Mouse (Mus musculus) lung, embryonic 15.5 days (tissue): ENCODE measurements around the gene Shtn1. TPM values are rescaled to one million over a fixed set of nuclear protein-coding genes. Genes with fewer than 3 reads are reported as not detected.

ENCODE experiments used
- ATAC-seq: fragments of 200-750 bp; cut with Nextera tagmentation; 2 replicates; pipeline ENCODE4 v1.8.0; 2017; ENCODE audit warnings: moderate number of reproducible peaks, borderline replicate concordance; ENCODE audit not compliant: low FRiP score, low TSS enrichment; ENCODE audit errors: extremely low read depth
- H3K27ac ChIP-seq: fragments of 300-500 bp; sonication (generic); 2 replicates; pipeline ENCODE4 v1.5.1; 2015; ENCODE audit warnings: moderate library complexity, mild to moderate bottlenecking, inconsistent platforms
- H3K27me3 ChIP-seq: fragments of 300-500 bp; sonication (generic); 2 replicates; pipeline ENCODE4 v1.6.1; 2015; ENCODE audit warnings: inconsistent platforms
- H3K36me3 ChIP-seq: fragments of 300-500 bp; sonication (generic); 2 replicates; pipeline ENCODE4 v1.6.1; 2015; ENCODE audit warnings: inconsistent platforms
- H3K4me1 ChIP-seq: fragments of 300-500 bp; sonication (generic); 2 replicates; pipeline ENCODE4 v1.6.1; 2015; ENCODE audit warnings: inconsistent platforms
- H3K4me2 ChIP-seq: fragments of 300-500 bp; sonication (generic); 2 replicates; pipeline ENCODE4 v1.6.1; 2015; ENCODE audit warnings: inconsistent platforms, mild to moderate bottlenecking, moderate library complexity
- H3K4me3 ChIP-seq: fragments of 300-500 bp; sonication (generic); 2 replicates; pipeline ENCODE4 v1.5.1; 2015; ENCODE audit warnings: mild to moderate bottlenecking, inconsistent platforms
- H3K9ac ChIP-seq: fragments of 300-500 bp; sonication (generic); 2 replicates; pipeline ENCODE4 v1.6.1; 2015; ENCODE audit warnings: inconsistent platforms
- H3K9me3 ChIP-seq: fragments of 300-500 bp; sonication (generic); 2 replicates; pipeline ENCODE4 v1.6.1; 2016; ENCODE audit warnings: inconsistent platforms
- WGBS: fragments of 180-500 bp; shearing (Covaris S2); methylation state at CpG from one replicate; pipeline ENCODE4 v1.1.7; 2015; 5-methylcytosine and 5-hydroxymethylcytosine counted together
- polyA plus RNA-seq: library from polyadenylated mRNA; unstranded; fragments of >200 nt; fragmentation: Nextera tagmentation; extraction: Ambion mirVana; gene quantifications from 2 replicates; pipeline ENCODE4 v1.2.1, GENCODE M21; 2015

The Shtn1 gene
- polyA plus RNA-seq = 5.4 and 5.8 TPM in 2 replicates

DNA sequence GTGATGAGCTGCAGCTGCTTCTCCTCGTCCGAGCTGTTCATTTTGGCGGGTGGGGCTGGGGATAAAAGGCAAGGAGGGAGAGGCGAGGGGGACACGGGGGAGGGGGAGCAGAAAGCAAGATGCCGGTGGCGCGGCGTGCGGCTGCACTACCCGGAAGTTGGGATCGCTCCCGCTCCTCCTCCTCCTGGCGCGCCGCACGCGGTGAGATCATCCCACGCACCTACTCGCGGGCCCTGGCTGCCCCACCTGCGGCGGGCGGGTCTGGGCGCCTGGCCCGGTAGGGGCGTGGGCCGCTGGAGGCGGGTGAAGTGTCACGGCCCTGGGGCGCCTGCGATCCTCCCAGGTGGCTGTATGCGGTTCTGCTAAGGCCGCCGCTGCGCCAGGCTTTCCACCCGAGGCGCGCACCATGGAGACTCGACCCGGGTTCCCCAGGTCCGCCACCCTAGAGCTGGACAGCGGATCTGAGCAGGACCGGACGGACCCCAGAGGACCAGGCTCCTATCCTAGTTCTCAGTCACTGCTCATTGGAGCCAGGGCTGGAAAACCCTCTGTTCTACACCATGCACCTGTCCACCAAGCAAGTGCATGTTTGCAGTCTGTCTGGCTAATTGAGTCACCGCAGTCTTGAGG lies at the start of gene Shtn1:
Shtn1 (minus strand) TSS at position 629 of the 630 bp plus-strand sequence.
- H3K27me3 ChIP-seq = peaks cover 38% of the 10 kb centered on the region
- WGBS = under 1% methylated on average over 38 of the region's 46 CpGs
- peaks cover 7% of the 10 kb centered on the region; the same call in 1 of the 2 replicates for H3K4me1 ChIP-seq
- H3K9ac ChIP-seq = peak within 1 kb of the TSS; percentile 42
- peak; percentile 76 for ATAC-seq
- peak within 1 kb of the TSS; percentile 55 for H3K4me3 ChIP-seq
- no peaks in the 10 kb centered on the region for H3K36me3 ChIP-seq
- peak within 1 kb of the TSS; percentile 89 for H3K4me2 ChIP-seq
- H3K27ac ChIP-seq = no peak within 1 kb of the TSS
- H3K9me3 ChIP-seq = no peaks in the 10 kb centered on the region

DNA sequence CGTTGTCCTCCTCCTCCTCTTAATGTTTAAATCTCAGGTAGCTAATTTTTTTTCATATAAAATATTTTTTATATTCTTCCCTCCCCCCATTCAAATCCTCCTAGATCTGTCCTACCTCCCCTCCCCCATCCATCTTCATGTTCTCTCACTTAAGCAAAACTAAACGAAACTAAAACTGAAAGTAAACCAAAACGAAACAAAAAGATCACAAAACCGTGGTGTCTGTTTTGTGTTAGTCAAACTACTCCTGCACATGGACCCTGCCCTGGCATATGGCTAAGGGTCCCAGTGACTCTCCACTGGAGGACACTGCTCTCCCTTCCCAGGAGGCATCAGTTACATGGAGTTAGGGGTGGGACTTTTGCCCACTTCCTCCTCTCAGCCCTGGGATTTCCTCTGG lies 38.3 kb upstream of the Shtn1 start:
- no peak overlapping the region for H3K4me3 ChIP-seq
- no peak overlapping the region for H3K4me2 ChIP-seq
- no peak for ATAC-seq
- WGBS = 47% methylated on average over 4 of the region's 4 CpGs
- no peaks in the 10 kb centered on the region for H3K36me3 ChIP-seq
- H3K27me3 ChIP-seq = no peaks in the 10 kb centered on the region
- H3K9me3 ChIP-seq = no peaks in the 10 kb centered on the region
- H3K27ac ChIP-seq = no peak overlapping the region
- no peak overlapping the region for H3K9ac ChIP-seq
- no peaks in the 10 kb centered on the region for H3K4me1 ChIP-seq

DNA sequence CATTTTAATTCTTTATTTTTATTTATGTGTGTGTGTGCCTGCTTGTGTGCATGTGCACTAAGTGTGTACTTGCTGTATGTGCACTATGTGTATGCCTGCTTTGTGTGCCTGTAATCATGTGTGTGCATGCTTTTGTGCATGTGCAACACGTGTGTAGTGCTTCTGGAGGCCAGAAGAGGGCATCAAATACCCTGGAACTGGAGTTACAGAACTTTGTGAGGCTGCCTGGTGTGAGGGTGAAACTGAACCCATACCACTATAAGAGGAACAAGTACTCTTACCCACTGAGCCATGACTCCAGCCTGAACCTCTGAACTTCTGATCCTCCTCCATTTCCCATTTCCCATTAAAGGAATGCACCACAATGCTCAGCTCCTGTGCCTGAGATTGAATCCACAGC lies 34.0 kb upstream of the Shtn1 start:
- Histone ChIP-seq H3K9ac (no peak overlapping the region), H3K4me3 (no peak overlapping the region), H3K9me3 (no peaks in the 10 kb centered on the region), H3K4me1 (no peaks in the 10 kb centered on the region), H3K27me3 (no peaks in the 10 kb centered on the region), H3K27ac (no peak overlapping the region), H3K4me2 (no peak overlapping the region), H3K36me3 (no peaks in the 10 kb centered on the region)
- 39% methylated on average over 1 of the region's 1 CpGs for WGBS
- ATAC-seq = no peak

DNA sequence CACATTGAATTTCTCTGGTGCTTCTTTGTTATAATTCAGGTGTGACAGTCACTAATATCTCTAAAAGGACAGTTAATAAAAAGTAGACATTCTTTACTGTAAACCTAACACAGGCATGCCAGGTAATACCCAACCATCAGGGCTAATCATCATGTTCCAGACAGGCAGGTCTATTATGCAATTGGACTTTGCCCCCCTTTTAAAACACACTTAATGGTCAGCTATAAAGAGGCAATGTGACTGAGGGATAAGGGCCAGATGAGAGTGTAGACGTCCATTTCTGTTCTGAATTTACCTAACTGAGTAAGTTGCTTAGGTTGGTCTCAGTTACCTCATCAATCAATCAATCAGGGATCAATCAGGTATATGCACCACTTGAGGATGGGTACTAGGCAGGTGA lies 22.4 kb upstream of the Shtn1 start:
- no peak overlapping the region for H3K9ac ChIP-seq
- no peak overlapping the region for H3K4me2 ChIP-seq
- WGBS = 52% methylated on average over 1 of the region's 1 CpGs
- H3K9me3 ChIP-seq = no peaks in the 10 kb centered on the region
- H3K27me3 ChIP-seq = no peaks in the 10 kb centered on the region
- ATAC-seq = no peak
- no peaks in the 10 kb centered on the region for H3K4me1 ChIP-seq
- H3K27ac ChIP-seq = no peak overlapping the region
- no peaks in the 10 kb centered on the region for H3K36me3 ChIP-seq
- H3K4me3 ChIP-seq = no peak overlapping the region

DNA sequence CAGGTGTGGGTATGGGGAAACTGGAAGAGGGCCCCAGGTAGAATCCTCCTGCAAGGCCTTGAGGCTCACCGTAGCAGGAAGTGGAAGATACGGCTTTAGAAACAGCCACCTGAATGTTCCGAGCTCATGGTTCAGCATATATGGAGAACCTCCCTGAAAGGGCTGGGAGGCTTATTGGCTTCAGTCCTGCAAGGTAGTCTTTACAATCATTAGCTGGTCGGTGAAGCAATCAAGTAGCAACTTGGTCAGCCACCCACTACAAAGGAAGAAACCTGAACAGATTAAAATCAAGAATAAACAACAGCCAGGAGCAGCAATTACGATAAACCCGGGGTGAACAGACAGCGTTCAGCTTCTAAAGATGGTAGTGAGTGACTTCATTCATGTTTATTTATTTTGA lies 16.4 kb upstream of the Shtn1 start:
- H3K4me1 ChIP-seq = no peaks in the 10 kb centered on the region
- no peak overlapping the region for H3K4me2 ChIP-seq
- H3K4me3 ChIP-seq = no peak overlapping the region
- H3K27ac ChIP-seq = no peak overlapping the region
- H3K9ac ChIP-seq = no peak overlapping the region
- no peak for ATAC-seq
- no peaks in the 10 kb centered on the region for H3K36me3 ChIP-seq
- 65% methylated on average over 7 of the region's 7 CpGs for WGBS
- H3K9me3 ChIP-seq = no peaks in the 10 kb centered on the region
- no peaks in the 10 kb centered on the region for H3K27me3 ChIP-seq

DNA sequence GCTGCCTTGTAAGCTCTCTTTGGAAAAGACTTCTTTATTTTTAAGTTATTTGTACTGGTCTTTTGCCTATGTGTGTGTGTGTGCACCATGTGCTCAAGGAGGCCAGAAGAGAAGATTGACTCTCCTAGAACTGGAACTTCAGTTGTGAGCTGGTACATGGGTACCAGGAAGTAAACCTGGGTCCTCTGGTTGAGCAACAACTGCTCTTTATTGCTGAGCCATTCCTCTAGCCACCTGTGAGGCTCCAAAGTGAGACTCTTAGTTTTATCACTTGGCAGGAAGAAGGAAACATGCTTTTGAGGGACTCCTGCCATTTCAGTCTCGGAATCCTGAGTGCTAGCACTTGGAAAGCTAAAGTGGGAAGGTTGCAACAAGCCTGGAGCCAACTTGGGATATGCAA lies 14.4 kb upstream of the Shtn1 start:
- Histone ChIP-seq H3K4me3 (no peak overlapping the region), H3K4me1 (no peaks in the 10 kb centered on the region), H3K9ac (no peak overlapping the region), H3K27me3 (no peaks in the 10 kb centered on the region), H3K36me3 (no peaks in the 10 kb centered on the region), H3K9me3 (no peaks in the 10 kb centered on the region), H3K27ac (no peak overlapping the region), H3K4me2 (no peak overlapping the region)
- ATAC-seq = no peak
- 52% methylated on average over 1 of the region's 1 CpGs for WGBS

DNA sequence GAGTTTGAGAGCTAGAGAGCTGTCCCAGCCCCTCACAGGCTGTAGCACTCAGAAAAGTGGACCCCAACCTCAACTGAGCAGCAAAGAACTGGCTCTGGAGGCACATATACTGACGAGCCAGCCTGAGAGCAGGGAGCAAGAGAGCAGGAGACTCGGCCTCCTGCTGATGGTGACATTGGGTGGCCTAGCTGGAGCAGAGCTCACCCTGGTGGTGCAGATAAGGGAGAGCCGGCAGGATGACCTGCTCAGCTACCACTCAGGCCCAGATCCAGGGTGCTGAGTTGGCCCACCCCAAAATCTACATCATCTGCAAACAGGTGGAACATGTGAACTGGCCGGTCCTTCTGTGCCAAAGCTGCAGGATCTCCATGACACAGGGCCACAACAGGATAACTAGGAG lies 8.4 kb upstream of the Shtn1 start:
- Histone ChIP-seq H3K9ac (no peak overlapping the region), H3K27me3 (no peaks in the 10 kb centered on the region), H3K36me3 (no peaks in the 10 kb centered on the region), H3K4me2 (no peak overlapping the region), H3K27ac (no peak overlapping the region), H3K9me3 (no peaks in the 10 kb centered on the region), H3K4me3 (no peak overlapping the region), H3K4me1 (no peaks in the 10 kb centered on the region)
- 28% methylated on average over 4 of the region's 4 CpGs for WGBS
- no peak for ATAC-seq

DNA sequence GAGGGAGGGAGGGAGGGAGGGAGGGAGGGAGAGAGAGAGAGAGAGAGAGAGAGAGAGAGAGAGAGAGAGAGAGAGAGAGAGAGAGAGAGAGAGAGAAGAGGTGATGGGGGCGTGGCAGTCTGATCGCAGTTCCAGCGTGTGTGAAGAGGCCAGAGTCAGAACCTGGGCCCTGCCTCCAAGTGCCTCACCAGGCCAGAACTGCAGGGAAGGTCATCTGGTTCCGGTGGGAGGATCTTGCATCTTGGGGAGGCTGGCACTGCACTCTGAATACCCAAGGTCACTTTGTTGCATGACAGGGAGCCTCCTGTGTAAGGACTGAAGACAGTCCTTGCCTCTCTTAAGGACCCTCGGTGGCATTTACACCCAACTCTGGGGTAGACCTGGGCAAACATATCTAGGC lies 231 bp upstream of the Shtn1 start:
- Histone ChIP-seq H3K9ac (no peak overlapping the region), H3K27me3 (peaks cover 38% of the 10 kb centered on the region), H3K27ac (no peak overlapping the region), H3K9me3 (no peaks in the 10 kb centered on the region), H3K4me2 (peak overlapping the region; percentile 89), H3K4me1 (peaks cover 7% of the 10 kb centered on the region; the same call in 1 of the 2 replicates), H3K4me3 (no peak overlapping the region), H3K36me3 (no peaks in the 10 kb centered on the region)
- ATAC-seq = no peak
- 11% methylated on average over 5 of the region's 5 CpGs for WGBS

DNA sequence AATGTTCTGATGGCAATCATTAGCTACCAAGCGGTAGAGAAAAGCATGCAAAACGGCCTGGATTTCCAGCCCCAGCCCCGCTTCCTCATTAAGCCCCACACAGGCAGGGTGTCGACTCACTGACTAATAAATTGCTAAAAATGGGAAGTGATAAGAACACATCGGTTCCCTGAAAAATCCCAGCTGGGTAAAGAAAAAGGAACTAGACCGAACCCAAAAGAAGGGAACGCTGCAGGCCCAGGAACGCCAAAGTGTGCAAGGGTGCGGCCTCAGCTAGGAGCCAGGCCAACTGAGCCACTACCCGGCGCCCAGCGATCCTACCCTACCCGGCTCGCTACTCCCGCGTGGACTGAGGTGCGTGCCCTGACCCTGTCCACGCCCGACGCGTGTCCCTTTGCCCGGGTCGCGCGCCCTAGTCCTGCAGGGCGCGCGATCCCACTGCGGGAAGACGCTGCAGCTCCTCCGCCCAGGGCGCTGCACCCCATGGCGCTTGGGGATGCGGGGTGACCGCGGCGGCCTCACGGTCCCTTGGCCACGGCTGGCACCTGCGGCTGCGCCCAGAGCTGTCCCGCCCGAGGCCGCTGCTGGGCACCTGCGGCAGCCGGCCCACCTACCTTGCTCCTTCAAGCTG lies 944 bp downstream of the Shtn1 start:
- 4% methylated on average over 46 of the region's 46 CpGs for WGBS
- Histone ChIP-seq H3K4me1 (peaks cover 7% of the 10 kb centered on the region; the same call in 1 of the 2 replicates), H3K9ac (peak overlapping the region; percentile 42), H3K27me3 (peaks cover 38% of the 10 kb centered on the region), H3K4me2 (peak overlapping the region; percentile 89), H3K27ac (no peak overlapping the region), H3K36me3 (no peaks in the 10 kb centered on the region), H3K9me3 (no peaks in the 10 kb centered on the region), H3K4me3 (peak overlapping the region; percentile 55)
- ATAC-seq = peak; percentile 75; the same call in 1 of the 2 replicates

DNA sequence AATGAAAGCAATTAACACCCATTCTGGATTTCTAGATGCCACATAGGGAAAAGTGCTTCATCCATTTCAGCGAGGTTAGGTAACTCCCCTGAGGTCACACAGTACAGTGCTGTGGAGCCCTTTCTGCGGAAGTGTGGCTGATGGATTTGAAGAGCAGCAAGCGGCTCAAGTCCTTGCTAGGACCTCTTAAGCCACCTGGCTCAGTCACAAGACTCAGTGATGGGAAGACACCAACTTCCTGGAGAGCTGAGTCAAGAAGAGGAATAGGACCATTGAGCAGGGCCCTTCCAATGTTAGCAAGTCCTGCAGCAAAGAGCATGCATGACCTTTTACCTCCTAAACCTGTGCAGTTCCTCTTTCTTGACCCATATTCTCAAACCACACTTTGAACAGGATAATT lies 1.5 kb downstream of the Shtn1 start:
- no peak for ATAC-seq
- WGBS = 58% methylated on average over 3 of the region's 3 CpGs
- Histone ChIP-seq H3K4me1 (peaks cover 7% of the 10 kb centered on the region; the same call in 1 of the 2 replicates), H3K9ac (no peak overlapping the region), H3K4me3 (peak overlapping the region; percentile 55; the same call in 1 of the 2 replicates), H3K36me3 (no peaks in the 10 kb centered on the region), H3K27ac (no peak overlapping the region), H3K4me2 (peak overlapping the region; percentile 89), H3K9me3 (no peaks in the 10 kb centered on the region), H3K27me3 (peaks cover 38% of the 10 kb centered on the region)

DNA sequence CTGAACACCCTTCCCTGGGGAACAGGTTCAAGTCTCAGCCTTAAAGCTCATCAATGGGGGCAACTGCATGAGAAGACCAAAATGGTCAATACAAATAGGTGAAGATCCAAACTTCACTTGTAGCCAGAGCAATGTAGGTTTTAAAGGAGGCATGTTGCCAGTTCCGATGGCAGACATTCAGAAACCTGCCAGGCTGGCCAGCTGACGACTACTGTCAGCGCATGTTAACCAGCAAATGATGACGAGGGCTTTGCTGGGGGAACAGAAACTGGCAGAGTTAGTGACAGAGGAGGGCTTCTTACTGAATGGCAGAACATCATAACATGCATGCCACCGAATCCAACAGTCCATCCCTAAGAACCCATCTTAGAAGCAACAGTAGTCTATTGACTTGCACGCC lies 2.9 kb downstream of the Shtn1 start:
- Histone ChIP-seq H3K36me3 (no peaks in the 10 kb centered on the region), H3K27ac (no peak overlapping the region), H3K9ac (no peak overlapping the region), H3K4me3 (no peak overlapping the region), H3K9me3 (no peaks in the 10 kb centered on the region), H3K4me1 (peaks cover 7% of the 10 kb centered on the region; the same call in 1 of the 2 replicates), H3K27me3 (peaks cover 38% of the 10 kb centered on the region), H3K4me2 (no peak overlapping the region)
- 83% methylated on average over 6 of the region's 6 CpGs for WGBS
- no peak for ATAC-seq

DNA sequence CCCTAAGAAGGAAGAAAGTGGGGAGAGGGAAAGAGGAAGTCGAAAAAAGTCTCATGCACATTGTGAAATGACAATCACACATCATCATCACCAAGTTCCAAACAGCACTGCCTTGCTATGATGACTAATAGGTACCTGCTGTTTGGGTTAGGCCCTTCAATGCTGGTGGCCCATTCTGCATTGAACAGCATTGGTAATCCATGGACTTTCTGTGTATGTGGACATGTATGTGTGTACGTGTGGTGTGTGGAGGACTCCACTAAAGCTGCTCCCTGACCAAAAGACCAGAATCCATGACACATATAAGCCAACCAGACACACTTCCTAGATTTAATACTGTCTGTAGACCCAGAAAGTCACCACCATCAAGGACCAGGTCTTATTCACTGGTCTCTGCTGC lies 3.9 kb downstream of the Shtn1 start:
- Histone ChIP-seq H3K4me3 (no peak overlapping the region), H3K27me3 (peaks cover 36% of the 10 kb centered on the region), H3K4me2 (no peak overlapping the region), H3K27ac (no peak overlapping the region), H3K9ac (no peak overlapping the region), H3K36me3 (no peaks in the 10 kb centered on the region), H3K4me1 (peaks cover 7% of the 10 kb centered on the region; the same call in 1 of the 2 replicates), H3K9me3 (no peaks in the 10 kb centered on the region)
- no peak for ATAC-seq
- 83% methylated on average over 2 of the region's 2 CpGs for WGBS
